Mouse (Mus musculus) heart, embryonic 15.5 days (tissue): ENCODE results near the gene Tbxa2r. TPM values are rescaled to one million over a fixed set of nuclear protein-coding genes. Genes with fewer than 3 reads are reported as not detected.
A peak's percentile ranks its signal among the peaks of the same experiment; 100 is the strongest.

ENCODE experiments used
- ATAC-seq: fragments of 200-750 bp; cut with Nextera tagmentation; replicated peaks from 2 replicates; pipeline ENCODE4 v1.8.0; 2017; ENCODE audit warnings: low read depth, moderate TSS enrichment; ENCODE audit not compliant: insufficient number of reproducible peaks, insufficient read depth, low FRiP score
- H3K27ac ChIP-seq: fragments of 300-500 bp; sonication (generic); 2 replicates; pipeline ENCODE4 v1.5.1; 2015; ENCODE audit warnings: mild to moderate bottlenecking, inconsistent platforms
- H3K27me3 ChIP-seq: fragments of 300-500 bp; sonication (generic); 2 replicates; pipeline ENCODE4 v1.6.1; 2015; ENCODE audit warnings: inconsistent platforms
- H3K36me3 ChIP-seq: fragments of 300-500 bp; sonication (generic); 2 replicates; pipeline ENCODE4 v1.6.1; 2015; ENCODE audit warnings: mild to moderate bottlenecking, inconsistent platforms
- H3K4me1 ChIP-seq: fragments of 300-500 bp; sonication (generic); replicated peaks from 2 replicates; pipeline ENCODE4 v1.6.1; 2015; ENCODE audit warnings: inconsistent platforms
- H3K4me2 ChIP-seq: fragments of 300-500 bp; sonication (generic); 2 replicates; pipeline ENCODE4 v1.6.1; 2015; ENCODE audit warnings: inconsistent platforms, mild to moderate bottlenecking, moderate library complexity
- H3K4me3 ChIP-seq: fragments of 300-500 bp; sonication (generic); 2 replicates; pipeline ENCODE4 v1.5.1; 2015; ENCODE audit warnings: mild to moderate bottlenecking, inconsistent platforms
- H3K9ac ChIP-seq: fragments of 300-500 bp; sonication (generic); 2 replicates; pipeline ENCODE4 v1.6.1; 2015; ENCODE audit warnings: mild to moderate bottlenecking, inconsistent platforms
- H3K9me3 ChIP-seq: fragments of 300-500 bp; sonication (generic); replicated peaks from 2 replicates; pipeline ENCODE4 v1.6.1; 2016; ENCODE audit warnings: inconsistent platforms
- WGBS: fragments of 180-500 bp; shearing (Covaris S2); methylation state at CpG from one replicate; pipeline ENCODE4 v1.1.7; 2015; ENCODE audit warnings: mixed read lengths; 5-methylcytosine and 5-hydroxymethylcytosine counted together
- polyA plus RNA-seq: library from polyadenylated mRNA; unstranded; fragments of >200 nt; fragmentation: Nextera tagmentation; extraction: Ambion mirVana; gene quantifications from 2 replicates; pipeline ENCODE4 v1.2.1, GENCODE M21; 2015

Tbxa2r gene
- polyA plus RNA-seq, 1 experiment from 2014 or later: 11.3 TPM

DNA sequence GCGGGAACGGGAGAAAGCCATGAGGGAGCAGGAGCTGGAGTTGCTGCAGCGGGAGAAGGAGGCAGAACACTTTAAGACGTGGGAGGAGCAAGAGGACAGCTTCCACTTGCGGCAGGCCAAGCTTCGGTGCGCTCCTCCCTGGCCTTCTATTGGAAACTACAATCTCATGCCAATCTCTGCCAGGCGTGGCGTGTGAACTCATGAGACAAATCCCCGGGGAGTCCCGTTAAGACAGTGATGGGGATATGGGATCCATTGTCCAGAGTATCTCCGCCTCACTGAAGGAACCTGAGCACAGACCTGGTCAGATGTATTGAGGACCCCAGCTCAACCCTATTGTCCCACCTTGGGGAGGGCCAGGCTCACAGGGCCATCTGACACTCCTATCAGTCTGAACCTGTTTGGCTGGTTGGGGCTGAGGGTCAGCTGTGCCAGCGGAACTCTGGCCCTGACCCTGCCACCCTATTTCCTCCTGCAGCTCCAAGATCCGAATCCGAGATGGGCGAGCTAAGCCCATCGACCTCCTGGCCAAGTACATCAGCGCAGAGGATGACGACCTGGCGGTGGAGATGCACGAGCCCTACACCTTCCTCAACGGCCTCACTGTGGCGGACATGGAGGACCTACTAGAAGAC is 5.3 kb upstream of the Tbxa2r start:
- H3K27me3 ChIP-seq: no peaks in the 10 kb centered on the region
- H3K36me3 ChIP-seq: peaks cover 49% of the 10 kb centered on the region
- H3K4me2 ChIP-seq: no peak overlapping the region
- 92% methylated on average over 23 of the region's 23 CpGs for WGBS
- H3K27ac ChIP-seq: no peak overlapping the region
- H3K9me3 ChIP-seq: no peaks in the 10 kb centered on the region
- H3K4me3 ChIP-seq: no peak overlapping the region
- no peak for ATAC-seq
- H3K4me1 ChIP-seq: peaks cover 44% of the 10 kb centered on the region
- H3K9ac ChIP-seq: no peak overlapping the region

DNA sequence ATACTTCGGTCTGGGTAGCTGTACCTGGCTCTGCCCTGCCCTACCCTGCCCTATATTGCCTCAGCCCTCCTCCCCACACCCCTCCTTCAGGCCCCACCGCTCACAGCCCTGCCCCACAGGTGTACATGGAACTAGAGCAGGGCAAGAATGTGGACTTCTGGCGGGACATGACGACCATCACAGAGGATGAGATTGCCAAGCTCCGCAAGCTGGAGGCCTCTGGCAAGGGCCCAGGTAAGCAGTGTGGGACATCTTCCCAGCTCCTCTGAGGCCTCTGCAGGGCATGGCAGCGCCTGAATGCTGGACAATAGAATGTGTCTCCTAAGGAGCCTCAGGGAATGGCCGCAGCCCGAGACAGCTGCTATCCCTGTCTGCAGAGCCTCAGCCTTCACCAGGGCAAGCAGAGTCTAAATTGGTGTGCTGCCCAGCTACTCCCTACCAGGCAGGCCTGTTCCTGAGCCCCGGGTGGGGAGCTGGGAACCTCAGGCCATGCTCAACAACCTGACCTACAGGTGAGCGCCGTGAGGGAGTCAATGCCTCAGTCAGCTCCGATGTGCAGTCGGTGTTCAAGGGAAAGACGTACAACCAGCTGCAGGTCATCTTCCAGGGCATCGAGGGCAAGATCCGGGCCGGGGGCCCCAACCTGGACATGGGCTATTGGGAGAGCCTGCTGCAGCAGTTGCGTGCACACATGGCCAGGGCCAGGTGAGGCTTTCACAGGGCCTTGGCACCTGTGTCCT is 4.6 kb upstream of the Tbxa2r start:
- ATAC-seq: no peak
- Histone ChIP-seq H3K4me2 (no peak overlapping the region), H3K9ac (no peak overlapping the region), H3K27me3 (no peaks in the 10 kb centered on the region), H3K4me3 (no peak overlapping the region), H3K9me3 (no peaks in the 10 kb centered on the region), H3K27ac (no peak overlapping the region), H3K36me3 (peaks cover 45% of the 10 kb centered on the region), H3K4me1 (peaks cover 44% of the 10 kb centered on the region)
- WGBS: 92% methylated on average over 18 of the region's 18 CpGs

DNA sequence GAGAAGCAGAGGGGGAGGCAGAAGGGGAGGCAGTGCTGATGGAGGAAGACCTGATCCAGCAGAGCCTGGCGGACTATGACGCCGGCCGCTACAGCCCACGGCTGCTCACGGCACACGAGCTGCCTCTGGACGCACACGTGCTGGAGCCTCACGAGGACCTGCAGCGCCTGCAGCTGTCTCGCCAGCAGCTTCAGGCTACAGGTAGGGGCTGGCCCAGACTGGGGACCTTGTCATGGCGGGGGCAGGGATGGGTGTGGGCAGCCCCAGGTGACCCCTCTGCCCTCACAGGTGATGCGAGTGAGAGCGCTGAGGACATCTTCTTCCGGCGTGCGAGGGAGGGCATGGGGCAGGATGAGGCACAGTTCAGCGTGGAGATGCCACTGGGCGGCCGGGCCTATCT is 3.4 kb upstream of the Tbxa2r start:
- 96% methylated on average over 21 of the region's 21 CpGs for WGBS
- Histone ChIP-seq H3K27me3 (no peaks in the 10 kb centered on the region), H3K4me2 (no peak overlapping the region), H3K9ac (no peak overlapping the region), H3K27ac (no peak overlapping the region), H3K36me3 (peaks cover 45% of the 10 kb centered on the region), H3K4me3 (no peak overlapping the region), H3K9me3 (no peaks in the 10 kb centered on the region), H3K4me1 (peaks cover 45% of the 10 kb centered on the region)
- no peak for ATAC-seq

DNA sequence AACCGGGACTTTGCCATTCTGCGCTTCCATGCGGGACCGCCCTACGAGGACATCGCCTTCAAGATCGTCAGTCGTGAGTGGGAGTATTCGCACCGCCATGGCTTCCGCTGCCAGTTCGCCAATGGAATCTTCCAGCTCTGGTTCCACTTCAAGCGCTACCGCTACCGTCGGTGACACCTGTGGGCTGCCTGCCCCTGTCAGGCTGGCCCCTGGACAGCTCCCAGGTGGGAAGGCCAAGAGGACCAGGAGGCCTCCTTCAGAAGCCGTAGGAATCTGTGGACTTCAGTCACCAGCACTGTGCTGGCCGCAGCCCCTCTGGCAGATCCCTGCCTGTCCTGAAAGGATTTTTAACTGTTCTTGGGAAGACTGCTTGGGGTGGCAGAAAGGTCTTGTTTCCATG is 2.8 kb upstream of the Tbxa2r start:
- 90% methylated on average over 18 of the region's 18 CpGs for WGBS
- Histone ChIP-seq H3K4me2 (no peak overlapping the region), H3K36me3 (peaks cover 45% of the 10 kb centered on the region), H3K27ac (no peak overlapping the region), H3K4me1 (peaks cover 51% of the 10 kb centered on the region), H3K4me3 (no peak overlapping the region), H3K9me3 (no peaks in the 10 kb centered on the region), H3K27me3 (no peaks in the 10 kb centered on the region), H3K9ac (no peak overlapping the region)
- no peak for ATAC-seq

DNA sequence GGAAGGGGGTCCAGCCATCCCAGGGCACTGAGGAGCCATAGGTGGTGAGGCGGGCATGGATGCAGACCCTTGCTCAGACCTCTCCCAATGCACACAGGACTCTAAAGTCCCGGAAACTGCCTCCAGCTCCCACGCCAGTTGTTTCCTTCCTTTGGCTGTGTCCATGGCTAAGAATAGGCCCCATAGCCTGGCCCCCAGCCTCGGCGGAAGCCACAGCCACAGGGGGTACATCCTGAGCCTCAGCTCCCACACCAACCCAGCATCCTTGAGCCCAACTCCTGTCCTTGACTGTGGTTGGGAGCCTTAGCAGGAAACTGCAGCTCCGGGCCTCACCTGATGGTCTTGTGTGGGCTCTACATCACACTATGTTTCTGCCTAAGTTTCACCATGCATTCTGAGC is 1.7 kb upstream of the Tbxa2r start:
- 0 out of 2 replicates have a peak, but pooled peaks have one; percentile 3 for ATAC-seq
- peak overlapping the region; percentile 2; the same call in 1 of the 2 replicates for H3K4me2 ChIP-seq
- peaks cover 45% of the 10 kb centered on the region for H3K36me3 ChIP-seq
- peak overlapping the region; percentile 50 for H3K27ac ChIP-seq
- peaks cover 55% of the 10 kb centered on the region for H3K4me1 ChIP-seq
- H3K9me3 ChIP-seq: no peaks in the 10 kb centered on the region
- no peak overlapping the region for H3K9ac ChIP-seq
- 60% methylated on average over 6 of the region's 6 CpGs for WGBS
- no peaks in the 10 kb centered on the region for H3K27me3 ChIP-seq
- no peak overlapping the region for H3K4me3 ChIP-seq

DNA sequence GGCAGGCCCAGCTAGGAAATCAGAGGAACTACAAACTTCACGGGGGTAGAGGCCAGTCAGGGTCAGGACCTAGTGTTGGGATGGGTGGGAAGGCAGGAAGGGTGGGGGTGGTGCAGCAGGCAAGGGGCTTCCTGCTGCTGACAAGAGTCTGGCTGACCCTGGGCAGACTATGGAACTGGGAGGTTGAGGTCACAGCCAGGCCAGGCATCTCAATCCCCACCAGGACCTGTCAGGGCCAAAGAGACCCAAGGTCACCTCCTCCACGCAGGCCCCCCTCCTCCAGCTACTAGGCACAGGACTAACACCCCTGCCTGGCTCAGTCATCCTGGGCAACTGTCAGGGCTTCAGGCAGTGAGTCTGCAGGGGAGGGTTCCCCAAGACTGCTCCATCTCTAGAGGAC is 572 bp upstream of the Tbxa2r start:
- Histone ChIP-seq H3K27ac (peak overlapping the region; percentile 95), H3K9me3 (no peaks in the 10 kb centered on the region), H3K4me1 (peaks cover 56% of the 10 kb centered on the region), H3K4me2 (peak overlapping the region; percentile 49), H3K36me3 (peaks cover 39% of the 10 kb centered on the region), H3K4me3 (0 out of 2 replicates have a peak overlapping the region, but pooled peaks have one; percentile 35), H3K9ac (peak overlapping the region; percentile 47; the same call in 1 of the 2 replicates), H3K27me3 (no peaks in the 10 kb centered on the region)
- ATAC-seq: no peak
- 15% methylated on average over 2 of the region's 2 CpGs for WGBS

DNA sequence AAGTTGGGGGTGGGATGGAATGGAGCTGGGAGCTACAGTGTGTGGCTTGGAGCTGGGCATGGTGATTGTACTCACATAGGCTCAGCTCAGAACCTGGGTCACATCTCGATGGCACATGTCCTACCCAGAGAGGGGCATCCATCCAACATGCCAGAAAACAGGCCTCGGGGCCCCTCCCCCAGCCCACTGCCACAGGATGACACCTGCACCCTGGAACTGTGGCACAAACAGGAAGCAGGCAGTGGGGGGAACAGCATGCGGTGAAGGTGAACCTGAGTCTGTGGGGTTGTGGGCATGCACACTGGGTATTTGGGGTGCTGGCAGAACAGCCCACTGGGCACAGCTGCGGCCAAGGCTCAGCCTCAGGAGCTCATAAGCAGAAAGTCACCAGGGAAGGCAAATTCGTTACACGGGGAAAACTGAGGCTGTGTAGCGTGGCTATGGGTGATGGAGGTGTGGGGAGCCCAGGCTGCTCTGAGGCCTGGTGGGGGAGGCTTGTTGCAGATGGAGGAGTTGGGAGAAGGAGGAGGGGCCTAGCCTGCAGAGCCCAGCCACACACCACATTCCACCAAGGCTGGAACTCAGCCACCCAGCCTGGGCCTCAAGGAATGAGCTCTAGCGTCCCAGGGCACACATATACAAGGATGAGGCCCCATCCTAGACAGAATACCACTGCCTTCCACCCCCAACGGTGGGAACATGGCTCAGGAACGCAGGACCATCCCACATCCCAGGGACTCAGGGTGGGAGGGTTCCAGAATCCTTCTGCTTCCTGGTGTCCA is 854 bp downstream of the Tbxa2r start:
- no peaks in the 10 kb centered on the region for H3K9me3 ChIP-seq
- peak; percentile 63 for ATAC-seq
- 35% methylated on average over 10 of the region's 10 CpGs for WGBS
- H3K27me3 ChIP-seq: no peaks in the 10 kb centered on the region
- H3K27ac ChIP-seq: peak overlapping the region; percentile 95
- H3K9ac ChIP-seq: peak overlapping the region; percentile 41; the same call in 1 of the 2 replicates
- H3K4me1 ChIP-seq: peaks cover 56% of the 10 kb centered on the region
- peak overlapping the region; percentile 49 for H3K4me2 ChIP-seq
- H3K4me3 ChIP-seq: peak overlapping the region; percentile 35
- H3K36me3 ChIP-seq: peaks cover 25% of the 10 kb centered on the region

DNA sequence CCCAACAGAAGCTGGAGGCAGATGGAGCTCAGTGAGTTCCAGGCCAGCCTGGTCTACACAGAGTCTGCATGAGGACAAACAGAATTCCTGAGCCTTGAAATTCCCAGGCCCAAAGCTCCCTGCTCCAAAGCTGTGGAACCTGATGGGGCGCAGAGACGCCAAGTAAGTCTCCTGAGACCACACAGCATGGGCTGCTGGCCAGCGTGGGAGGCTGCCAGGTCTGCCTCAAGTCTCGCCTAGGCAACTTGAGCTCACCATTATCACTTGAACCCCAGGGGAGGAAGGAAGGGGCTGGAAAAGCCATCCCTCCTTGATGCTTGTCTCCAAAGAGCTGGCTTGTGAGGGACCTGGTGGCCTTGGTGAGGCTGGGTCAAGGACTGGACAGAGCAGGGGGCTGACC is 1.5 kb downstream of the Tbxa2r start:
- peak overlapping the region; percentile 35 for H3K4me3 ChIP-seq
- H3K4me1 ChIP-seq: peaks cover 60% of the 10 kb centered on the region
- H3K9ac ChIP-seq: peak overlapping the region; percentile 22; the same call in 1 of the 2 replicates
- no peaks in the 10 kb centered on the region for H3K27me3 ChIP-seq
- peaks cover 19% of the 10 kb centered on the region for H3K36me3 ChIP-seq
- no peak for ATAC-seq
- H3K27ac ChIP-seq: peak overlapping the region; percentile 95
- peak overlapping the region; percentile 49 for H3K4me2 ChIP-seq
- WGBS: 34% methylated on average over 4 of the region's 4 CpGs
- no peaks in the 10 kb centered on the region for H3K9me3 ChIP-seq

DNA sequence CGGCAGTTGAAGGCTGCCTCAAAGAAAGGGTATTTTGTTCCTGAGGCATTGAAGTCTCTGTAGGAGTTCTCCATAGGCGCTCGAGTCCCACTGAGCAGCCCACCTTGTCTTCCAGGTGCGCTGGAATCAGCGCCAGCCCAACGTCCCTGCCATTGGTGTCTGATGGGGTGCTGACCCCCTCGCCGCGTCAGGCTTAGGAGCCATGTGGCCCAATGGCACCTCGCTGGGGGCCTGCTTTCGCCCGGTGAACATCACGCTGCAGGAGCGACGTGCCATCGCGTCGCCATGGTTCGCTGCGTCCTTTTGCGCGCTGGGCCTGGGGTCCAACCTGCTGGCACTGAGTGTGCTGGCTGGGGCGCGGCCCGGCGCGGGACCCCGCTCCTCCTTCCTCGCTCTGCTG is 3.7 kb downstream of the Tbxa2r start:
- Histone ChIP-seq H3K4me3 (no peak overlapping the region), H3K27me3 (peaks cover 2% of the 10 kb centered on the region), H3K9ac (no peak overlapping the region), H3K9me3 (no peaks in the 10 kb centered on the region), H3K36me3 (no peaks in the 10 kb centered on the region), H3K4me1 (peaks cover 63% of the 10 kb centered on the region), H3K4me2 (peak overlapping the region; percentile 35), H3K27ac (no peak overlapping the region)
- ATAC-seq: no peak
- WGBS: 36% methylated on average over 29 of the region's 29 CpGs

DNA sequence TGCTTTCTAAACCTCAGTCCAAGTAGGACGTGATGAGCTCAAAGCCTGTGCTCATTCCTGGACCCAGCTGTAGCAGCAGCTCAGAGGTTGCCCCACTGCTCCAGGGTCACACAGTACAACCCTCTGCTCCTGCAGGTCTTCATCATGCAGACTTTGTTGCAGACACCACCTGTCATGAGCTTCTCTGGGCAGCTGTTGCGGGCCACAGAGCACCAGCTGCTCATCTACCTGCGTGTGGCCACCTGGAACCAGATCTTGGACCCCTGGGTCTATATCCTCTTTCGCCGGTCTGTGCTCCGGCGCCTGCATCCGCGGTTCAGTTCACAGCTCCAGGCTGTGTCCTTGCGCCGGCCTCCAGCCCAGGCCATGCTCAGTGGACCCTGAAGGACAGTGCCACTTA is 5.8 kb downstream of the Tbxa2r start:
- Histone ChIP-seq H3K36me3 (no peaks in the 10 kb centered on the region), H3K27ac (no peak overlapping the region), H3K27me3 (peaks cover 13% of the 10 kb centered on the region), H3K4me1 (peaks cover 46% of the 10 kb centered on the region), H3K4me3 (no peak overlapping the region), H3K9ac (no peak overlapping the region), H3K9me3 (no peaks in the 10 kb centered on the region), H3K4me2 (no peak overlapping the region)
- no peak for ATAC-seq
- WGBS: 74% methylated on average over 11 of the region's 11 CpGs
